Mouse (Mus musculus) MEL (cell line): ENCODE results near the gene Dnajb5. TPM values are rescaled to one million over a fixed set of nuclear protein-coding genes. Genes with fewer than 3 reads are reported as not detected.

Experiments
- DNase-seq: peaks from one replicate; pipeline ENCODE4 v3.0.0; 2011; ENCODE audit warnings: low read depth, low spot score
- H3K27ac ChIP-seq: 2 replicates; pipeline ENCODE4 v1.5.1; 2012; ENCODE audit warnings: low read depth, mild to moderate bottlenecking, control low read depth, low read length, moderate library complexity; ENCODE audit not compliant: control insufficient read depth
- H3K27me3 ChIP-seq, 2 experiments: fragments of 150-350 bp in 1 of 2; sonication (generic) in 1 of 2; 2 replicates each; pipeline ENCODE4 v1.6.1; 2012; ENCODE audit warnings: low read length in 2 of 2, mild to moderate bottlenecking in 2 of 2, improper control_type of control experiment in 1 of 2, moderate library complexity in 1 of 2; ENCODE audit not compliant: insufficient read depth in 2 of 2, control insufficient read depth in 1 of 2
- H3K36me3 ChIP-seq, 2 experiments: 2 replicates each; pipeline ENCODE4 v1.6.1; 2012 to 2014; ENCODE audit warnings: low read length in 2 of 2, improper control_type of control experiment in 1 of 2, inconsistent platforms in 1 of 2, mild to moderate bottlenecking in 1 of 2; ENCODE audit not compliant: insufficient read depth in 2 of 2, control insufficient read depth in 1 of 2
- H3K4me1 ChIP-seq, 2 experiments: fragments of 150-350 bp in 1 of 2; sonication (generic) in 1 of 2; 2 replicates each; pipeline ENCODE4 v1.6.1; 2012; ENCODE audit warnings: low read length in 2 of 2, improper control_type of control experiment in 1 of 2, mild to moderate bottlenecking in 1 of 2; ENCODE audit not compliant: insufficient read depth in 2 of 2, control insufficient read depth in 1 of 2
- H3K4me3 ChIP-seq, 2 experiments: fragments of 150-350 bp in 1 of 2; sonication (generic) in 1 of 2; 2 replicates each; pipeline ENCODE4 v1.5.1; 2012; ENCODE audit warnings: low read depth in 2 of 2, low read length in 2 of 2, mild to moderate bottlenecking in 2 of 2, moderate library complexity in 2 of 2, control low read depth in 1 of 2, improper control_type of control experiment in 1 of 2; ENCODE audit not compliant: control insufficient read depth in 1 of 2, insufficient read depth in 1 of 2
- H3K79me2 ChIP-seq: 2 replicates; pipeline ENCODE4 v1.6.1; 2012; ENCODE audit warnings: mild to moderate bottlenecking, low read length, moderate library complexity; ENCODE audit not compliant: control insufficient read depth, poor library complexity, insufficient read depth
- H3K9ac ChIP-seq: 2 replicates; pipeline ENCODE4 v1.6.1; 2012; ENCODE audit warnings: low read depth, mild to moderate bottlenecking, control low read depth, low read length, moderate library complexity; ENCODE audit not compliant: control insufficient read depth, poor library complexity, severe bottlenecking
- H3K9me3 ChIP-seq: fragments of 150-350 bp; sonication (generic); replicated peaks from 2 replicates; pipeline ENCODE4 v1.6.1; 2012; ENCODE audit warnings: mild to moderate bottlenecking, low read length, improper control_type of control experiment, moderate library complexity; ENCODE audit not compliant: insufficient read depth
- BHLHE40 ChIP-seq: IDR thresholded peaks from 2 replicates; pipeline ENCODE4 v1.6.1; 2012; ENCODE audit warnings: low read depth, mild to moderate bottlenecking, inconsistent platforms, low read length, improper control_type of control experiment, borderline replicate concordance
- CHD1 ChIP-seq: IDR thresholded peaks from 2 replicates; pipeline ENCODE4 v1.6.1; 2012; ENCODE audit warnings: low read depth, mild to moderate bottlenecking, inconsistent platforms, low read length, improper control_type of control experiment
- CHD2 ChIP-seq: IDR thresholded peaks from 2 replicates; pipeline ENCODE4 v1.6.1; 2011; ENCODE audit warnings: low read length, improper control_type of control experiment
- CTCF ChIP-seq, 3 experiments: IDR thresholded peaks in 2 of 3; conservative IDR thresholded peaks in 1 of 3; 2 replicates each; pipeline ENCODE4 v1.5.1; 2011 to 2012; ENCODE audit warnings: low read length in 3 of 3, low read depth in 2 of 3, mild to moderate bottlenecking in 2 of 3, improper control_type of control experiment in 1 of 3, inconsistent platforms in 1 of 3, mixed read lengths in 1 of 3, moderate library complexity in 1 of 3; ENCODE audit not compliant: control insufficient read depth in 1 of 3, insufficient read depth in 1 of 3, poor library complexity in 1 of 3, severe bottlenecking in 1 of 3
- E2F4 ChIP-seq: IDR thresholded peaks from 2 replicates; pipeline ENCODE4 v1.6.1; 2011; ENCODE audit warnings: low read depth, low read length, improper control_type of control experiment, borderline replicate concordance
- ELF1 ChIP-seq: IDR thresholded peaks from 2 replicates; pipeline ENCODE4 v1.6.1; 2014; ENCODE audit warnings: low read depth, mild to moderate bottlenecking, inconsistent platforms, low read length, improper control_type of control experiment, moderate library complexity
- EP300 ChIP-seq, 2 experiments: IDR thresholded peaks; 2 replicates each; pipeline ENCODE4 v1.6.1; 2011; ENCODE audit warnings: improper control_type of control experiment in 2 of 2, low read length in 2 of 2, low read depth in 1 of 2, mild to moderate bottlenecking in 1 of 2
- GABPA ChIP-seq: IDR thresholded peaks from 2 replicates; pipeline ENCODE4 v1.6.1; 2012; ENCODE audit warnings: low read depth, mild to moderate bottlenecking, inconsistent platforms, low read length, improper control_type of control experiment, moderate library complexity
- GATA1 ChIP-seq: IDR thresholded peaks from 2 replicates; pipeline ENCODE4 v1.6.1; 2011; ENCODE audit warnings: low read depth, low read length, improper control_type of control experiment
- HCFC1 ChIP-seq: IDR thresholded peaks from 2 replicates; pipeline ENCODE4 v1.6.1; 2012; ENCODE audit warnings: low read depth, mild to moderate bottlenecking, inconsistent platforms, low read length, improper control_type of control experiment, moderate library complexity
- JUND ChIP-seq: IDR thresholded peaks from 2 replicates; pipeline ENCODE4 v1.6.1; 2011; ENCODE audit warnings: low read depth, mild to moderate bottlenecking, improper control_type of control experiment, low read length
- MAFK ChIP-seq: IDR thresholded peaks from 2 replicates; pipeline ENCODE4 v1.6.1; 2011; ENCODE audit warnings: low read depth, mild to moderate bottlenecking, low read length, improper control_type of control experiment, borderline replicate concordance
- MAX ChIP-seq: IDR thresholded peaks from 2 replicates; pipeline ENCODE4 v1.6.1; 2011; ENCODE audit warnings: low read length, improper control_type of control experiment
- MEF2A ChIP-seq: IDR thresholded peaks from 2 replicates; pipeline ENCODE4 v1.6.1; 2014; ENCODE audit warnings: low read depth, mild to moderate bottlenecking, inconsistent platforms, low read length, improper control_type of control experiment; ENCODE audit not compliant: poor library complexity, insufficient replicate concordance, severe bottlenecking; ENCODE audit errors: extremely low read depth
- MXI1 ChIP-seq: IDR thresholded peaks from 2 replicates; pipeline ENCODE4 v1.6.1; 2011; ENCODE audit warnings: mild to moderate bottlenecking, low read depth, low read length, improper control_type of control experiment
- NELFE ChIP-seq: IDR thresholded peaks from 2 replicates; pipeline ENCODE4 v1.6.1; 2011; ENCODE audit warnings: low read depth, low read length, improper control_type of control experiment
- POLR2A ChIP-seq, 2 experiments: IDR thresholded peaks; 2 replicates each; pipeline ENCODE4 v1.6.1; 2011 to 2012; ENCODE audit warnings: low read length in 2 of 2, mild to moderate bottlenecking in 2 of 2, control low read depth in 1 of 2, improper control_type of control experiment in 1 of 2, low read depth in 1 of 2, moderate library complexity in 1 of 2; ENCODE audit not compliant: control insufficient read depth in 1 of 2, insufficient read depth in 1 of 2, poor library complexity in 1 of 2
- POLR2AphosphoS2 ChIP-seq: IDR thresholded peaks from 2 replicates; pipeline ENCODE4 v1.6.1; 2011; ENCODE audit warnings: low read length, improper control_type of control experiment
- RAD21 ChIP-seq: IDR thresholded peaks from 2 replicates; pipeline ENCODE4 v1.6.1; 2011; ENCODE audit warnings: mild to moderate bottlenecking, low read depth, low read length, improper control_type of control experiment
- RCOR1 ChIP-seq: IDR thresholded peaks from 2 replicates; pipeline ENCODE4 v1.6.1; 2012; ENCODE audit warnings: low read depth, mild to moderate bottlenecking, inconsistent platforms, low read length, improper control_type of control experiment
- SIN3A ChIP-seq: IDR thresholded peaks from 2 replicates; pipeline ENCODE4 v1.6.1; 2012; ENCODE audit warnings: low read length, improper control_type of control experiment, inconsistent platforms
- SMC3 ChIP-seq: IDR thresholded peaks from 2 replicates; pipeline ENCODE4 v1.6.1; 2011; ENCODE audit warnings: low read depth, low read length, improper control_type of control experiment
- TAL1 ChIP-seq: IDR thresholded peaks from 2 replicates; pipeline ENCODE4 v1.6.1; 2012; ENCODE audit warnings: mild to moderate bottlenecking, inconsistent platforms, low read length, moderate library complexity, mixed read lengths
- TCF12 ChIP-seq: IDR thresholded peaks from 2 replicates; pipeline ENCODE4 v1.6.1; 2014; ENCODE audit warnings: low read depth, mild to moderate bottlenecking, inconsistent platforms, low read length, improper control_type of control experiment, moderate library complexity
- UBTF ChIP-seq: IDR thresholded peaks from 2 replicates; pipeline ENCODE4 v1.6.1; 2012; ENCODE audit warnings: low read depth, mild to moderate bottlenecking, inconsistent platforms, low read length, improper control_type of control experiment, moderate library complexity, borderline replicate concordance; ENCODE audit not compliant: insufficient read depth
- USF2 ChIP-seq, 2 experiments: IDR thresholded peaks; 2 replicates each; pipeline ENCODE4 v1.6.1; 2011 to 2012; ENCODE audit warnings: improper control_type of control experiment in 2 of 2, low read length in 2 of 2, borderline replicate concordance in 1 of 2, inconsistent platforms in 1 of 2, low read depth in 1 of 2, mild to moderate bottlenecking in 1 of 2; ENCODE audit not compliant: insufficient read depth in 1 of 2
- ZKSCAN1 ChIP-seq: IDR thresholded peaks from 2 replicates; pipeline ENCODE4 v1.6.1; 2012; ENCODE audit warnings: low read depth, mild to moderate bottlenecking, inconsistent platforms, low read length, improper control_type of control experiment, moderate library complexity
- ZNF384 ChIP-seq: IDR thresholded peaks from 2 replicates; pipeline ENCODE4 v1.6.1; 2012; ENCODE audit warnings: low read depth, mild to moderate bottlenecking, inconsistent platforms, low read length, improper control_type of control experiment
- polyA plus RNA-seq, 2 experiments: library from polyadenylated mRNA; stranded (reverse) in 1 of 2; unstranded in 1 of 2; fragments of >175 nt in 1 of 2; fragments of >200 nt in 1 of 2; gene quantifications; 2 replicates each; pipeline versions ENCODE4 v1.2.1 to v1.2.4; 2012; ENCODE audit warnings: low replicate concordance in 2 of 2, low read depth in 1 of 2; ENCODE audit not compliant: insufficient read length in 2 of 2, insufficient read depth in 1 of 2, missing spikeins in 1 of 2
- total RNA-seq: library from RNA; depleted of rRNA; stranded (reverse); fragments of 300-350 nt; gene quantifications from 2 replicates; pipeline ENCODE4 v1.2.3, GENCODE M21; 2012

Dnajb5 gene
- total and polyA plus RNA-seq, 3 experiments: 0.73 to 1.8 TPM; not detected in 1

DNA sequence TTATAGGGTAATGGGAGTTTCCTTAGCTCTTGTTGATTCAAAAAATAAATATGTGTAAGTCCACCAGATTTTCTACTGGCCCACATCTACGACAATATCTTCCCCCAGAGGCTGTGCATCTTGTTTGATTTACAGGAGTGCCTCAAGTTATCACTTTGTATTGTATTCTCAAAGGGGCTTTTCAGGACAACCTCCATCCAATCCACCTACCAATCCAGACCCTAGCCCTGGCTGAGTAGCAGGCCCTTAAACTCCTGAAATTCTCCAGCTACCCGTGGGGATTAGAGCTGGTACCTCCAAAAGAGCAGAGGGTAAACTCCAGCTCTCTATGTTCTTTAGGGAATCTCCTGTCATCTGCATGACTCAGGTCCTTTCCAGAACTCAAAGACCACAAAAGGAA, 48.4 kb downstream of the Dnajb5 start:
- Histone ChIP-seq H3K9me3 (no peaks in the 10 kb centered on the region), H3K4me3 (peak overlapping the region; percentile 46 to 68), H3K27me3 (no peaks in the 10 kb centered on the region), H3K27ac (no peak overlapping the region), H3K4me1 (peaks cover 3 to 13% of the 10 kb centered on the region in 2 experiments; a peak in 3 of 4 replicates), H3K9ac (peak overlapping the region; percentile 83), H3K36me3 (peaks cover 26 to 28% of the 10 kb centered on the region in 2 experiments), H3K79me2 (peaks cover 38% of the 10 kb centered on the region)
- DNase-seq: no peak
- no peak for TF ChIP-seq JUND
- TF ChIP-seq MAX: no peak
- no peak for TF ChIP-seq TAL1
- no peak for TF ChIP-seq MEF2A
- no peak for TF ChIP-seq GATA1
- no peak for TF ChIP-seq EP300 (IDR thresholded peaks at IDR 0.05; ENCODE audit: low read depth in 1 of 2, low read length in 2 of 2)
- TF ChIP-seq ZNF384: no peak
- no peak for TF ChIP-seq SIN3A
- no peak for TF ChIP-seq USF2 (IDR thresholded peaks at IDR 0.05; ENCODE audit: borderline replicate concordance in 1 of 2, insufficient read depth in 1 of 2, low read depth in 1 of 2, low read length in 2 of 2)
- no peak for TF ChIP-seq MXI1
- no peak for TF ChIP-seq TCF12
- no peak for TF ChIP-seq HCFC1
- TF ChIP-seq E2F4: no peak

DNA sequence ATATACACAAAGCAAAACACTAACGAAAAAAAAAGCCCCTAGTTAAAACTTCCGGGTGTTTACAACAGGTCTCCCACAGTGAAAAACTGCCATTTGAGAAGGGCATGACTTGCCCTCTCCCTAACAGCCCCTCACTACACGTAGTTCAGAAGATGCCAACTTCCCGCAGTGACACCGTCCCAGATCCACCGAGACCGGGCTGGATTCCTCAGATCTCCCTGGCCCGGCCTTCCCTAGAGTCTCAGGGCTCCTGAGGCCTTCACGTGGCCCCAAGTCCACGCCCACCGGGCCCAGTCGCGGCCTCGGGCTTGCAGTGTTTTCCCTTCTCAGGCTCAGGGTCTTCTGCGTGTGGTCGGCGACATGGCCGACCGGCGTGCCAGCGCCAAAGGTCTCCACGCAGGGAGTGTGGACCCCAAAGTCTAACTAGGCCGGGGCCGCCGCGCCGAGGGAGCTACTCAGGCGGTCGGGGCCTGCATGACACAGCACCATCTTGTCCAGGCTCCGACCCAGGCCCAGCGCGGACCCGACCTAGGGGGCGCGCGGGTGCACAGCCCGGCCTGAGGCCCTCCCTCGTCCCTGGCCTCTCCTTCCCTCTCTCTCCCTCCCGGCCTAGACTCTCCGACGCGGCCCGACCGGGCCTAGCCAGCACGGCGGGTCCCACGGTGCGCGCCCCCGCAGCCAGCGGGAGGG, 50.0 kb downstream of the Dnajb5 start:
- peaks cover 3 to 13% of the 10 kb centered on the region in 2 experiments; a peak in 3 of 4 replicates for H3K4me1 ChIP-seq
- H3K9me3 ChIP-seq: no peaks in the 10 kb centered on the region
- DNase-seq: peak; percentile 87
- H3K27me3 ChIP-seq: no peaks in the 10 kb centered on the region
- H3K4me3 ChIP-seq: peak overlapping the region; percentile 68 to 78
- H3K79me2 ChIP-seq: peaks cover 36% of the 10 kb centered on the region
- peak overlapping the region; percentile 83 for H3K9ac ChIP-seq
- H3K36me3 ChIP-seq: peaks cover 17 to 25% of the 10 kb centered on the region in 2 experiments
- peak overlapping the region; percentile 91 for H3K27ac ChIP-seq
- peak; percentile 51; the same call in 1 of the 2 replicates for TF ChIP-seq NELFE
- TF ChIP-seq MAFK: no peak
- TF ChIP-seq EP300 (IDR thresholded peaks at IDR 0.05; ENCODE audit: low read depth in 1 of 2, low read length in 2 of 2): no peak
- 0 out of 2 replicates have a peak, but pooled peaks have one; percentile 46 for TF ChIP-seq UBTF
- TF ChIP-seq MAX: peak; percentile 80; the same call in 1 of the 2 replicates
- no peak for TF ChIP-seq ZKSCAN1
- TF ChIP-seq TAL1: no peak
- TF ChIP-seq GABPA: no peak
- TF ChIP-seq BHLHE40: no peak
- peak; percentile 59 to 69; a peak in 1 of 4 replicates for TF ChIP-seq POLR2A (IDR thresholded peaks at IDR 0.05; ENCODE audit: control insufficient read depth in 1 of 2, insufficient read depth in 1 of 2, low read depth in 1 of 2, low read length in 2 of 2, poor library complexity in 1 of 2)
- no peak for TF ChIP-seq RCOR1
- peak; percentile 61 for TF ChIP-seq HCFC1
- no peak for TF ChIP-seq CHD2
- TF ChIP-seq CHD1: no peak
- no peak for TF ChIP-seq RAD21
- peak in 2 of 3 experiments; percentile 26 to 53; a peak in 5 of 6 replicates for TF ChIP-seq CTCF (IDR thresholded peaks at IDR 0.05 in 2 of 3, conservative IDR thresholded peaks at IDR 0.05 in 1 of 3; ENCODE audit: control insufficient read depth in 1 of 3, insufficient read depth in 1 of 3, low read depth in 2 of 3, low read length in 3 of 3, poor library complexity in 1 of 3, severe bottlenecking in 1 of 3)
- no peak for TF ChIP-seq E2F4
- 0 out of 2 replicates have a peak, but pooled peaks have one; percentile 30 for TF ChIP-seq ELF1
- no peak; the same call in 1 of the 2 replicates for TF ChIP-seq POLR2AphosphoS2
- no peak for TF ChIP-seq SMC3
- TF ChIP-seq USF2 (IDR thresholded peaks at IDR 0.05; ENCODE audit: borderline replicate concordance in 1 of 2, insufficient read depth in 1 of 2, low read depth in 1 of 2, low read length in 2 of 2): no peak
- peak; percentile 80; the same call in 1 of the 2 replicates for TF ChIP-seq SIN3A
- TF ChIP-seq GATA1: no peak
- TF ChIP-seq MXI1: peak; percentile 98
- TF ChIP-seq JUND: no peak
